Mouse (Mus musculus): ENCODE results near the gene Pum1. TPM values are rescaled to one million over a fixed set of nuclear protein-coding genes. Genes with fewer than 3 reads are reported as not detected.
"Not testable (repeated sequence)": the region's sequence is repeated elsewhere in the genome, so short reads cannot be mapped to it uniquely, and the experiment has no call there.

Pum1 gene
- polyA plus RNA-seq, 1 experiment: 26.2 TPM

GRCm38 (mm10) chr4:130663810-130664401 lies 785 bp downstream of the Pum1 start:
- H3K27me3 ChIP-seq (ENCODE audit: control insufficient read depth, insufficient read depth, insufficient read length): no peaks in the 10 kb centered on the region
- H3K79me3 ChIP-seq (ENCODE audit: low read depth): peaks cover 56% of the 10 kb centered on the region
- peaks cover 58% of the 10 kb centered on the region for H3K79me2 ChIP-seq (ENCODE audit: control insufficient read depth, insufficient read depth)
- peak overlapping the region; percentile 74 for H3K4me3 ChIP-seq (ENCODE audit: insufficient read depth, poor library complexity, severe bottlenecking)
- peaks cover 9% of the 10 kb centered on the region for H3K36me3 ChIP-seq (ENCODE audit: control insufficient read depth, insufficient read depth)
- TF ChIP-seq FOSL1 (IDR thresholded peaks at IDR 0.05; ENCODE audit: insufficient read depth, low read length, poor library complexity, severe bottlenecking) (no peak), CEBPB (IDR thresholded peaks at IDR 0.05; ENCODE audit: low read depth) (no peak), MYOG (IDR thresholded peaks at IDR 0.05; ENCODE audit: control insufficient read depth, extremely low read depth, insufficient read length) (no peak), CTCF (IDR thresholded peaks at IDR 0.05; ENCODE audit: control insufficient read depth, insufficient read depth, insufficient read length) (no peak)
- H3ac ChIP-seq (ENCODE audit: control insufficient read depth, insufficient read length, low read depth): peak overlapping the region; percentile 78

GRCm38 (mm10) chr4:130664414-130665029 lies 1.4 kb downstream of the Pum1 start:
- Histone ChIP-seq H3K4me3 (ENCODE audit: insufficient read depth, poor library complexity, severe bottlenecking) (peak overlapping the region; percentile 74), H3K27me3 (ENCODE audit: control insufficient read depth, insufficient read depth, insufficient read length) (no peaks in the 10 kb centered on the region), H3ac (ENCODE audit: control insufficient read depth, insufficient read length, low read depth) (peak overlapping the region; percentile 78), H3K36me3 (ENCODE audit: control insufficient read depth, insufficient read depth) (peaks cover 16% of the 10 kb centered on the region), H3K79me2 (ENCODE audit: control insufficient read depth, insufficient read depth) (peaks cover 64% of the 10 kb centered on the region), H3K79me3 (ENCODE audit: low read depth) (peaks cover 62% of the 10 kb centered on the region)
- no peak for TF ChIP-seq CTCF (IDR thresholded peaks at IDR 0.05; ENCODE audit: control insufficient read depth, insufficient read depth, insufficient read length)

GRCm38 (mm10) chr4:130665176-130665575 lies 2.1 kb downstream of the Pum1 start:
- H3K27me3 ChIP-seq (ENCODE audit: control insufficient read depth, insufficient read depth, insufficient read length): no peaks in the 10 kb centered on the region
- TF ChIP-seq USF1 (IDR thresholded peaks at IDR 0.05; ENCODE audit: low read depth): no peak
- TF ChIP-seq CTCF (IDR thresholded peaks at IDR 0.05; ENCODE audit: control insufficient read depth, insufficient read depth, insufficient read length): no peak
- H3K79me3 ChIP-seq (ENCODE audit: low read depth): peaks cover 69% of the 10 kb centered on the region
- peaks cover 71% of the 10 kb centered on the region for H3K79me2 ChIP-seq (ENCODE audit: control insufficient read depth, insufficient read depth)
- no peak overlapping the region for H3ac ChIP-seq (ENCODE audit: control insufficient read depth, insufficient read length, low read depth)
- H3K36me3 ChIP-seq (ENCODE audit: control insufficient read depth, insufficient read depth): peaks cover 22% of the 10 kb centered on the region
- H3K4me3 ChIP-seq (ENCODE audit: insufficient read depth, poor library complexity, severe bottlenecking): no peak overlapping the region

- H3K79me2 ChIP-seq (ENCODE audit: control insufficient read depth, insufficient read depth): peaks cover 96% of the 10 kb centered on the region
- TF ChIP-seq CEBPB (IDR thresholded peaks at IDR 0.05; ENCODE audit: low read depth): no peak
- no peak for TF ChIP-seq FOSL1 (IDR thresholded peaks at IDR 0.05; ENCODE audit: insufficient read depth, low read length, poor library complexity, severe bottlenecking)
- TF ChIP-seq MYOD1 (IDR thresholded peaks at IDR 0.05; ENCODE audit: control insufficient read depth, insufficient read length, low read depth): no peak
- TF ChIP-seq MYOG (IDR thresholded peaks at IDR 0.05; ENCODE audit: control insufficient read depth, extremely low read depth, insufficient read length): no peak
- no peak for TF ChIP-seq MAX (IDR thresholded peaks at IDR 0.05)
- TF ChIP-seq CTCF (IDR thresholded peaks at IDR 0.05; ENCODE audit: control insufficient read depth, insufficient read depth, insufficient read length): no peak
- TF ChIP-seq USF1 (IDR thresholded peaks at IDR 0.05; ENCODE audit: low read depth): no peak
- H3K4me3 ChIP-seq (ENCODE audit: insufficient read depth, poor library complexity, severe bottlenecking): no peak overlapping the region
- no peaks in the 10 kb centered on the region for H3K27me3 ChIP-seq (ENCODE audit: control insufficient read depth, insufficient read depth, insufficient read length)
- H3ac ChIP-seq (ENCODE audit: control insufficient read depth, insufficient read length, low read depth): no peak overlapping the region
- peaks cover 47% of the 10 kb centered on the region for H3K36me3 ChIP-seq (ENCODE audit: control insufficient read depth, insufficient read depth)
- peaks cover 94% of the 10 kb centered on the region for H3K79me3 ChIP-seq (ENCODE audit: low read depth)
Observed at GRCm38 (mm10) chr4:130667686-130668085, 4.6 kb downstream of the Pum1 start.

- no peak for TF ChIP-seq CTCF (IDR thresholded peaks at IDR 0.05; ENCODE audit: control insufficient read depth, insufficient read depth, insufficient read length)
- TF ChIP-seq MAX (IDR thresholded peaks at IDR 0.05): no peak
- no peak for TF ChIP-seq MYOD1 (IDR thresholded peaks at IDR 0.05; ENCODE audit: control insufficient read depth, insufficient read length, low read depth)
- no peak for TF ChIP-seq USF1 (IDR thresholded peaks at IDR 0.05; ENCODE audit: low read depth)
- TF ChIP-seq MYOG (IDR thresholded peaks at IDR 0.05; ENCODE audit: control insufficient read depth, extremely low read depth, insufficient read length): no peak
- TF ChIP-seq CEBPB (IDR thresholded peaks at IDR 0.05; ENCODE audit: low read depth): no peak
- no peak for TF ChIP-seq FOSL1 (IDR thresholded peaks at IDR 0.05; ENCODE audit: insufficient read depth, low read length, poor library complexity, severe bottlenecking)
- Histone ChIP-seq H3K27me3 (ENCODE audit: control insufficient read depth, insufficient read depth, insufficient read length) (no peaks in the 10 kb centered on the region), H3K79me2 (ENCODE audit: control insufficient read depth, insufficient read depth) (peaks cover 100% of the 10 kb centered on the region), H3K79me3 (ENCODE audit: low read depth) (peaks cover 100% of the 10 kb centered on the region), H3ac (ENCODE audit: control insufficient read depth, insufficient read length, low read depth) (no peak overlapping the region), H3K36me3 (ENCODE audit: control insufficient read depth, insufficient read depth) (peaks cover 56% of the 10 kb centered on the region), H3K4me3 (ENCODE audit: insufficient read depth, poor library complexity, severe bottlenecking) (no peak overlapping the region)
Observed at GRCm38 (mm10) chr4:130668541-130668940, 5.4 kb downstream of the Pum1 start.

GRCm38 (mm10) chr4:130668991-130669390 lies 5.9 kb downstream of the Pum1 start:
- H3K36me3 ChIP-seq (ENCODE audit: control insufficient read depth, insufficient read depth): peaks cover 60% of the 10 kb centered on the region
- H3K4me3 ChIP-seq (ENCODE audit: insufficient read depth, poor library complexity, severe bottlenecking): no peak overlapping the region
- H3K79me2 ChIP-seq (ENCODE audit: control insufficient read depth, insufficient read depth): peaks cover 100% of the 10 kb centered on the region
- H3K27me3 ChIP-seq (ENCODE audit: control insufficient read depth, insufficient read depth, insufficient read length): no peaks in the 10 kb centered on the region
- H3K79me3 ChIP-seq (ENCODE audit: low read depth): peaks cover 100% of the 10 kb centered on the region
- TF ChIP-seq MYOG (IDR thresholded peaks at IDR 0.05; ENCODE audit: control insufficient read depth, extremely low read depth, insufficient read length) (no peak), MYOD1 (IDR thresholded peaks at IDR 0.05; ENCODE audit: control insufficient read depth, insufficient read length, low read depth) (no peak), USF1 (IDR thresholded peaks at IDR 0.05; ENCODE audit: low read depth) (no peak), CTCF (IDR thresholded peaks at IDR 0.05; ENCODE audit: control insufficient read depth, insufficient read depth, insufficient read length) (no peak), CEBPB (IDR thresholded peaks at IDR 0.05; ENCODE audit: low read depth) (no peak), MAX (IDR thresholded peaks at IDR 0.05) (no peak), FOSL1 (IDR thresholded peaks at IDR 0.05; ENCODE audit: insufficient read depth, low read length, poor library complexity, severe bottlenecking) (no peak)
- no peak overlapping the region for H3ac ChIP-seq (ENCODE audit: control insufficient read depth, insufficient read length, low read depth)

GRCm38 (mm10) chr4:130670023-130670422 lies 6.9 kb downstream of the Pum1 start:
- H3K27me3 ChIP-seq (ENCODE audit: control insufficient read depth, insufficient read depth, insufficient read length); H3ac ChIP-seq (ENCODE audit: control insufficient read depth, insufficient read length, low read depth); H3K4me3 ChIP-seq (ENCODE audit: insufficient read depth, poor library complexity, severe bottlenecking): not testable (repeated sequence)
- Histone ChIP-seq H3K79me3 (ENCODE audit: low read depth) (peaks cover 100% of the 10 kb centered on the region), H3K36me3 (ENCODE audit: control insufficient read depth, insufficient read depth) (peaks cover 71% of the 10 kb centered on the region), H3K79me2 (ENCODE audit: control insufficient read depth, insufficient read depth) (peaks cover 100% of the 10 kb centered on the region)

Data from C2C12 (cell line).